Mouse (Mus musculus) cerebellum, adult (tissue): ENCODE results near the gene Map7d2.
A peak's percentile ranks its signal among the peaks of the same experiment; 100 is the strongest.

Source experiments
- ATAC-seq: cut with Nextera tagmentation; 2 replicates; pipeline ENCODE4 v1.9.2; 2017; ENCODE audit warnings: mild to moderate bottlenecking, moderate library complexity, mixed read lengths; ENCODE audit not compliant: insufficient number of reproducible peaks, low FRiP score, low TSS enrichment

Gene Map7d2

GRCm38 (mm10) chrX:159509042-159509441 lies 94.7 kb downstream of the Map7d2 start:
- ATAC-seq: no peak

GRCm38 (mm10) chrX:159509847-159510715 lies 95.7 kb downstream of the Map7d2 start:
- ATAC-seq: no peak

- no peak for ATAC-seq
These were observed 96.3 kb downstream of the Map7d2 start for GRCm38 (mm10) chrX:159510716-159511051.

- no peak for ATAC-seq
These were observed 101.2 kb downstream of the Map7d2 start for GRCm38 (mm10) chrX:159515599-159515998.

- no peak for ATAC-seq
These were observed 107.4 kb downstream of the Map7d2 start for GRCm38 (mm10) chrX:159521780-159522179.

GRCm38 (mm10) chrX:159522651-159523050 lies 108.3 kb downstream of the Map7d2 start:
- no peak for ATAC-seq

GRCm38 (mm10) chrX:159526388-159526787 lies 112.0 kb downstream of the Map7d2 start, which contains the start of gene Bclaf3:
TSS of gene Bclaf3 (plus strand) at chrX:159526688.
- no peak for ATAC-seq

GRCm38 (mm10) chrX:159532427-159532810 lies 118.0 kb downstream of the Map7d2 start:
- ATAC-seq: peak; percentile 99

- no peak for ATAC-seq
These were observed 118.6 kb downstream of the Map7d2 start for GRCm38 (mm10) chrX:159532811-159533462.

- no peak for ATAC-seq
These were observed 127.6 kb downstream of the Map7d2 start for GRCm38 (mm10) chrX:159541936-159542335.

- ATAC-seq: no peak
These were observed 132.7 kb downstream of the Map7d2 start for GRCm38 (mm10) chrX:159547093-159547492.
